Mouse (Mus musculus) small intestine, adult 2 months (tissue): ENCODE measurements at regions not wholly inside any gene's neighbourhood (a gene's known extent, or its start where the extent isn't known, plus 50 kb on each side); places are given as distances from the start of the nearest gene placed in this dataset.

Source experiments
- H3K27ac ChIP-seq: fragments of 200-500 bp; 2 replicates; pipeline ENCODE4 v1.5.1; 2012; ENCODE audit warnings: low read depth, low read length, control low read depth, inconsistent platforms; ENCODE audit not compliant: insufficient read depth
- H3K27me3 ChIP-seq: fragments of 200-500 bp; 2 replicates; pipeline ENCODE4 v1.6.1; 2012; ENCODE audit warnings: mild to moderate bottlenecking, moderate library complexity, low read length, inconsistent platforms; ENCODE audit not compliant: control insufficient read depth, insufficient read depth
- H3K36me3 ChIP-seq: fragments of 200-500 bp; 2 replicates; pipeline ENCODE4 v1.6.1; 2012; ENCODE audit warnings: mild to moderate bottlenecking, low read length, control low read depth, inconsistent platforms; ENCODE audit not compliant: control insufficient read depth, insufficient read depth
- H3K4me1 ChIP-seq: fragments of 200-500 bp; 2 replicates; pipeline ENCODE4 v1.6.1; 2012; ENCODE audit warnings: low read length, inconsistent platforms, mixed read lengths; ENCODE audit not compliant: control insufficient read depth, insufficient read depth, insufficient read length
- H3K4me3 ChIP-seq: fragments of 200-500 bp; 2 replicates; pipeline ENCODE4 v1.5.1; 2012; ENCODE audit warnings: low read depth, mild to moderate bottlenecking, control low read depth, inconsistent platforms, low read length, moderate library complexity
- CTCF ChIP-seq: fragments of 200-500 bp; IDR thresholded peaks from 2 replicates; pipeline ENCODE4 v1.5.1; 2012; ENCODE audit warnings: low read depth, mild to moderate bottlenecking, control low read depth, inconsistent platforms, low read length, moderate library complexity, mixed read lengths; ENCODE audit not compliant: insufficient replicate concordance, insufficient read length; ENCODE audit errors: extremely low read depth
- POLR2A ChIP-seq: fragments of 200-500 bp; IDR thresholded peaks from 2 replicates; pipeline ENCODE4 v1.6.1; 2012; ENCODE audit warnings: low read depth, mild to moderate bottlenecking, control low read depth, inconsistent platforms, low read length, moderate library complexity
- WGBS: fragments of 180-500 bp; shearing (Covaris S2); methylation state at CpG from one replicate; pipeline ENCODE4 v1.1.7; 2018; 5-methylcytosine and 5-hydroxymethylcytosine counted together

DNA sequence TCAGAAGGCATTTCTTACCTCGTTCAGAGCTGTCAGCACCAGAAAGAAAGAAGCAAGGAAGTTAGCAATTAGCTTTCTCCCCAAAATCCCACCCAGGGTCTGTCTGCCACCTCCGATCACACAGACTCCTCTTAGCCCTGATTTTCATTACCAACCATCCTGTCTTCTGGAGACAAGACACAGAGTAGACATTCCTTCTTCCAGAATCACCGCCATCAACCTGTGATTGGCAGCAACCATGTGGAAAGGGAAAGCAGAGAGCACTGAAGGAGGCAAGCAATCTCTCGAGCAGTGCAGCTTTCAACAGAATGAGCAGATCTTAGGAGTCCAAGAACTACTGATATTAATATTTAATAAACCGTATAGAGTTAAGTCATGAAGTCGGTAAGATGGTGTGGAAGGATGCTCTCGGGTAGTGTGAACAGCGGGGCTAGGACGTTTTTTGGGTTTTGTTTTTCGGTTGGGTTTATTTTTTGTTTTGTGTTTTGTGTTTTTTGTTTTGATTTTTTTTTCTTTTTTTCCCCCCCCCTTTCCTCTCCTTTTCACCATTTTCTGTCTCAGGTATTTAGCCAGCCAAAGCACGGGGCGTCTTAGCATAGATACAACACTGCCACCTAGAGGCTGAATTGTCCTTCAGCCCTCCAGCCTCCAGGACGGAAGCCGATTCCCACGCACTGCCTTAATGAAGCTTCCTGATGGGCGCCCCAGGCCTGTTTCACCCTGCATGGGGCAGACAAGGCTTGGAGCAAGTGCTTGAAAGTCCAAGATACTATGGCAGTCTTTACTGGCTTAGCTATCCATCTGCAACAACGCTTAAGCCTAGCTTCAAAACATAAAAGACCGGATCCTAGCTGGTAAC, 2505.0 kb upstream of the 5930422O12Rik start:
- no peaks in the 10 kb centered on the region for H3K36me3 ChIP-seq

DNA sequence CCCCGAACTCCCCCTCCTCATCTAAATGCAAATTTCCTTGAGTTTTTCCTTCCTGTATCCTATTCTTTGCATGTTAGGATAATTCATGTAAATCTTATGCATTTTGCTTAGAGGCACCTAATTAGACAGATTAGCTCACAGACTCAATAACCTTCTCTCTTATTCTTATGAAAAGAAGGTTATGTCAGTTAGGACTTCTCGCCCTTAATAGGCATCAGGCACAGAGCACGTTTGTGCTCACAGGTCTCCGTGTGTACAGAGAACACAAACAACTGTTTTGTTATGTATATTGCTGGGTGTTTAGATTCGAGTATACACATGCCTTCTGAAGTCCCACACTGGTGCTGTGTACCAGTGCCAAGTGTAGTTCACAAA, 2504.4 kb upstream of the 5930422O12Rik start:
- Histone ChIP-seq H3K36me3 (no peaks in the 10 kb centered on the region), H3K4me1 (no peaks in the 10 kb centered on the region), H3K4me3 (no peak overlapping the region), H3K27me3 (no peaks in the 10 kb centered on the region), H3K27ac (no peak overlapping the region)
- TF ChIP-seq POLR2A (no peak), CTCF (no peak)
- 41% methylated on average over 5 of the region's 5 CpGs for WGBS

More for the DNA sequence above, 2505.0 kb upstream of the 5930422O12Rik start:
- TF ChIP-seq POLR2A (no peak), CTCF (peak; percentile 45; the same call in 1 of the 2 replicates)
- Histone ChIP-seq H3K4me3 (no peak overlapping the region), H3K27me3 (no peaks in the 10 kb centered on the region), H3K4me1 (no peaks in the 10 kb centered on the region), H3K27ac (no peak overlapping the region)
- WGBS = 45% methylated on average over 18 of the region's 18 CpGs

DNA sequence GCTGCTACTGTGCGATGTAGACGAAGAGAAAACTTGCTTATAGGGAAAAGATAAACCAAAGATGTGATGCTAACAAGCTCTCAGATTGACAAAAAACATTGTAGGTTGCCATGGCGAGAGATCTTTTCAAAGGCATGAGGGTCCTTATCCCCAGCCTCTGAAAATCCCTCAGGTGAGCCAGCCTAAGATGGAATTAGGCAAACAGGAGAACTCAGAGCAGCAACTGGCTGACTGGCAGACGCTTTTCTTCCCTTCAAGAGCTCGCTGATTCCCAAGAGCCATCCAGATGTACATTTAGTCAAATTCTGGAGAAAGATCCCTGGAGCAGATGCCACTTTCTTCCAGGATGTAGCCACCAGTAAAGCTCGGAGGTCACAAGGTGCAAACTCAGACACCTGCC, 2503.9 kb upstream of the 5930422O12Rik start:
- Histone ChIP-seq H3K4me3 (no peak overlapping the region), H3K4me1 (no peaks in the 10 kb centered on the region), H3K36me3 (no peaks in the 10 kb centered on the region), H3K27me3 (no peaks in the 10 kb centered on the region), H3K27ac (no peak overlapping the region)
- WGBS = 65% methylated on average over 6 of the region's 6 CpGs
- TF ChIP-seq POLR2A (no peak), CTCF (no peak)

DNA sequence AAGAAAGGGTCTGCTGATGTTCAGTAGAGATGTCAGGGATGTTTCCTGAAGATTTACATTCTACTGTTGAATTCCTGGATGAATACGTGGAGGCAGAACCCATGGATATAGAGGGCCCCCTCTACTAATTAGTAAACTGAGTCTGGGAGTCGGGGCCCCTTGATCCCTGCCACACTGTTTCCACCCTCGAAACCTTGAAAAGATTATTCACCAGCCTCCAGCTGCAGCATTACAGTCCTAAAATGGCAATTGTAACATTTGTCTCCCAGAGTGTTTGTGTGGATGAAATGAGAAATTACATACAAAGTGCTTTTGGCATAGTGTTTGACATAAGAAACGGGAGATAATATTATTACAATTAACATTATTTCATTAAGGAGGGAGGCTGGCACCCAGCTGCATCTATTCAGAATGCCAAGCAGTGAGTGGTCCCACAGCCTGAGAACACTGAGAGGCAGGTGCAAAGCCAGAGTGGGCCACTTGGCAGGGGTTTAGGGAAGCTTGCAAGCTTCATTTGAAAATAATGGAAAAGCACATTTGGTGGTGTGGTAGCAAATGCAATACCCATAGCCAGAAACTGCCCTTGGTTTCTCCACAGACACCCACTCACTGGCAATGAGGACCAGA, 2490.9 kb upstream of the 5930422O12Rik start:
- no peak for TF ChIP-seq CTCF
- TF ChIP-seq POLR2A = no peak
- H3K4me3 ChIP-seq = no peak overlapping the region
- no peaks in the 10 kb centered on the region for H3K27me3 ChIP-seq
- H3K36me3 ChIP-seq = no peaks in the 10 kb centered on the region
- WGBS = 80% methylated on average over 4 of the region's 4 CpGs
- no peak overlapping the region for H3K27ac ChIP-seq
- H3K4me1 ChIP-seq = no peaks in the 10 kb centered on the region

DNA sequence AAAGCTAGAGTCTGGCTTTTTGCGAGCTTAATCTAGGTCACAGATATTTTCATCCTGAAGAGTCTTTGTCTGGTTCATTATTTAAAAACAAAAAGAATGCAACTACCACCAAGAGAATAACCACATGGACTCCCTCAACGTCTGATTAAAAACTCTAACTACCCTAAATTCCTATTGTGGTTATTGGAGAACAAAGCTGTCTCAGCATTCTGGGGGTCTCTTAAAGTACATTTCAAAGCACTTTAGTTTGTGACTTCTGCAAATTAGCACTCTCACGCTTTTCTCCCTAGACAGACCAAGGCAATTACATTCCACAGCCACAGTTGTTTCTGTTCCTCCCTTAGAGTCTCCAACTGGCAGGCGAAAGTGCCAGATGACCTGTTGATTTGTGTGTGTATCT, 2487.6 kb upstream of the 5930422O12Rik start:
- 46% methylated on average over 4 of the region's 4 CpGs for WGBS
- TF ChIP-seq CTCF (no peak), POLR2A (no peak)
- no peak overlapping the region for H3K27ac ChIP-seq
- no peaks in the 10 kb centered on the region for H3K36me3 ChIP-seq
- no peaks in the 10 kb centered on the region for H3K27me3 ChIP-seq
- no peak overlapping the region for H3K4me3 ChIP-seq
- no peaks in the 10 kb centered on the region for H3K4me1 ChIP-seq

DNA sequence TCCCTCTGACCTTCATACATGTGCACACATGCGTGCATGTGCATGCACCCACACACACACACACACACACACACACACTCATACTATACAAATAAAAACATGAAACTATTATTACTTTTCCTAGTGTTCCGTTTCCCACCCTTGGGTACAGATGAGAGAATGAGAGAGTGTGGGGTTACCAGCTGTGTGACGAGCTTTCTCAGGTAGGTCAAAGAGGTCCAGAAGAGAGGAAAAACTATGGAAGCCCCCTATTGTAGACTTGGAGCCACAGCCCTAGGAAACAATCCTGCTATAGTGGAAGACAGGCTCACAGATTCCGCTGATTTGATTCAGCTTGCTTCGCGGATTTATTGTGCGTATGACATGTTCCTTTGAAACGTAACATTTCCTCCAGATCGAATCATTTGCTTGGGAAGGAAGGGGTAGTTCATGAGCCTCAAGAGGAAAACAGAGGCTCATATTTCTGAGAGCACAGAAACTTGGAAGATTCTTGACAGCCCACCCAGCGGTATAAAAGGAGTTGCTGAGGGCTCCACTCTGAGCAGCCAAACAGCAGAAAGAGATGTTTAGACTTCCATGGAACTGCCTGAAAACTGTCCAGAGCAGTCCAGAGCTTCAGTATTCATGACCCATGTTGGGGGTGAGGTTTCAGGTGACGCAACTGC, 2486.9 kb upstream of the 5930422O12Rik start:
- WGBS = 80% methylated on average over 11 of the region's 11 CpGs
- Histone ChIP-seq H3K4me3 (no peak overlapping the region), H3K27me3 (no peaks in the 10 kb centered on the region), H3K4me1 (no peaks in the 10 kb centered on the region), H3K36me3 (no peaks in the 10 kb centered on the region), H3K27ac (no peak overlapping the region)
- no peak for TF ChIP-seq CTCF
- no peak for TF ChIP-seq POLR2A
